Mouse (Mus musculus): ENCODE data around the gene Papss2.

GRCm38 (mm10) chr19:32583091-32583766 lies 12.4 kb upstream of the Papss2 start:
- no peak for TF ChIP-seq CTCF (conservative IDR thresholded peaks at IDR 0.05; ENCODE audit: insufficient read depth, insufficient read length, low read depth, low read length)
- TF ChIP-seq POLR2A (IDR thresholded peaks at IDR 0.05; ENCODE audit: low read depth, low read length) = no peak
